Mouse (Mus musculus) frontal cortex, postnatal 25 days (tissue): ENCODE results near the gene Ubr2.

Experiments
- DNase-seq, 2 experiments: peaks; one replicate each; pipeline ENCODE4 v3.0.0; 2022; ENCODE audit warnings: low spot score in 2 of 2

Ubr2 gene

GRCm38 (mm10) chr17:47003305-47003704, 7.1 kb downstream of the Ubr2 start:
- DNase-seq, result no peak

GRCm38 (mm10) chr17:47002401-47002800, 8.0 kb downstream of the Ubr2 start:
- DNase-seq, result no peak

DNA sequence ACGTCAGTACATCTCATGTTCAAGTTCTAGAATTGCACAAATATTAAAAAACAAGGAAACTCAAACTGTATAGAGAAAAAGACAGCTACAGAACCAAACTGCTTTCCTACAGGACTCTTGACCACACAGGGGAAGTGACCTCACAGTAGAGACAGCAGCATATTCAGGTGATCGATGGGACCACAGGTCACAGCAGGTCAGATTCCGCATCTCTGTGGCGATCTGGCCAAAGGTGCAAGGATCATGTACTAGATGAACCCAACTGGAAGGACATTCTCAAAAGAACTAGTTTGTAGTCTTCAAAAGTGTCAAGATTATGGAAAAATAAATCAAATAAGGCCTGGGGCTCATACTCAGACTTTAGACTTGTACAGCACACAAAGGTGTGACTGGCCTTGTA, 11.5 kb downstream of the Ubr2 start:
- DNase-seq, result no peak

DNA sequence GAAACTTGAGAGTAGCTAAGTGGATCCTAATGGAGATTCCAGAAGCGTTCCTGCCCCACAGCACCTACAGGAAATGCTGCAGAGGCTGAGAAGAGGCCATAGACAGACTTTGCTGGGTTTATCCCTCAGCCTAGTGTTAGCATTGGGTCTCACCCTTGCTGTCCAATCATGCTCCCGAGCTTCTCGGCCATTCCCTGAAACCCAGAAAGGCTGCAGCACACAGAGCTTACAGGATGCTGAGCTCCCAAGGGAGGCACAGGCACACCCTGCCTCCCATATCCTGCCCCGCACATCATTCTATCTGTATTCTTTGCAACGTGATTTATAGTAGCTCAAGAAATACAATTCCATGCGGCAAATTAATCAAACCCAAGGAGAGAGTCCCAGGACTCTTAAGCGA, 13.9 kb downstream of the Ubr2 start:
- DNase-seq, result no peak

DNA sequence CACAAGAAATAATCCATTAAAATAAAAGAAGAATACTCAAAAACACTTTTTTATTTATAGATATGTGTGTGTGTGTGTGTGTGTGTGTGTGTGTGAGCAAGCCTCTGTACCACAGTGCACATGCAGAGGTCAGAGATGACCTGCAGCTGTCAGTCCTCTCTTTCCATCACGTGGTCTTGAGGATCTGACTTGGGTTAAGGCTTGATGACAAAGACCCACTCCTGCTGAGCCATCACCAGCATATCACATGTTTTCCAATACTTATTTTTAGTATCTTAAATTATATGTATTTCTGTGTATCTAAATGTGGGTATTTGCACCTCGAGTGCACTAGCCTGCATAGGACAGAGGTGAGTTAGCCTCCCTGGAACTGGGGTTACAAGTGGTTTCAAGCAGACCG, 14.7 kb downstream of the Ubr2 start:
- no peak for DNase-seq

- DNase-seq, result no peak
Observed at GRCm38 (mm10) chr17:46994641-46995398, 15.5 kb downstream of the Ubr2 start.

DNA sequence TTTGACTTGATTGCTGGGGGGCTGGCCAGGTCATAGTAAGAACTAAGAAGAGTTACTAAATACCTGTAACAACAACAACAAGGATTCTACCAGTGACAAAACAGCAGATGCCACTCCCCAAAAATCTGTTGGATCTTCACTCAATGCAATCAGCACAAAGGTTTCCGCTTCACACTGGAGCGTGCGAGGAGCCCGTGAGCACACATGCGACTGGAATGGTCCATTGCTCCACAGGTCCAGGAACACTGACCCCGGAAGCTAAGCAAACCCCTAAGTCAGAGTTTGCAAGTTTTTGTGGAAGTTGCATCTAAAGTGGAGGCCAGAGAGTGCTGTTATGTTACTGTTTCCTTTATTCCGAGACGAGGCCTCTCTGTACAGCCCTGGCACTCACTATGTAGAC, 16.7 kb downstream of the Ubr2 start:
- no peak for DNase-seq

DNA sequence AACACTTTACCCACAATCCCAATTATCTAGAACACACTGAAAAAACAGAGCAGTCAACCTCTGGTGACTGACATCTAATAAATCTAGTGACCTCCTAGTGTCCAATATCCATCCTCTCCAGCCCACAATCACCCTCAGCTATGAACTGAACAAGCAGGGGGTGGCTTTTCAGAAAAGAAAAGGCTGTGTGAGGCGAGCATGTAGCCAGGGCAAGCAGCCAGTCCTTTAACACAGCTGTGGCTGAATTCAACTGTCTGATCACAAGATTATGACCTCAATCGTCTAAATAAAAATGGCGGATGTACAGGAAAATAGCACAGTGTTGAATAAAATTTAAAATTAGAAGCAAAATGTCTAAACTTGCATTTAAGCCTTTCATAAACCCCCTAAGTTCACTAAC, 22.7 kb downstream of the Ubr2 start:
- DNase-seq, result no peak

DNA sequence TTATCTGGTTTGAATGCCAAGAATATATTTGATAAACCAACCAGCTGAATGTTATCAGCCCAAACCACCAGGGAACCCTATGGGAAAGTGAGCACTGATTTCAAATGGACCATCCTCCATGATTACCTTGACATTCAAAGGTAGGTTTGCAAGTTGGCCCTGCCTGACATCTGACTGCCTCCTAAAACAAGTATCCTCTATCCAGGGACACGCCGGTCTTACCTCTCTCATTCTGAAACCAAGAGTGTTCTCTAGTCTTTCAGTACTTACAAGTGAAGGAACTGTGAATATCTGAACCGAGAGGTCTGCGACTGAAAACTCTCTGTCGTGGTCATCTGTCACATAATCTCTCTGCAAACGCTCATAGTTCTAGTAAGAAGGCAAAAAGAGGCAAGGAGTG, 30.3 kb downstream of the Ubr2 start:
- DNase-seq, result no peak

DNA sequence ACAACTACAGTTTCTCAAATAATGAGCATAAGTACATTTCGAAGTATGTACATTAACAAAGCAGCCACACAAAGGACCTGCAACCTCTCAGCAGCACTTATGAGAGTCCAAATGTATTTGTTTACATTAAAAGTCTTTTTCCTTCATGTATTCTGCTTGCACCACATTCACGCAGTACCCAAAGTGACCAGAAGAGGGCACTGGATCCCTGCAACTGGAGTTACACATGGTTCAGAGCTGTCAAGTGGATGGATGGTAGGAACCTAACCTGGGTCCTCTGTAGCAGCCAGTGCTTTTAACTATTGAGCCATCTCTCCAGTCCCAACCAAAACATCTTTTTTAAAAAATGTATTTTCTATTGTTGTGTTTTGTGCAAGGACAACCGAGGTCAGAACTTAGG, 35.2 kb downstream of the Ubr2 start:
- DNase-seq, result peak in 1 of 2 experiments; percentile 32

- DNase-seq, result no peak
Observed at GRCm38 (mm10) chr17:46972603-46973002, 37.8 kb downstream of the Ubr2 start.

GRCm38 (mm10) chr17:46966892-46967291, 43.5 kb downstream of the Ubr2 start:
- no peak for DNase-seq

DNA sequence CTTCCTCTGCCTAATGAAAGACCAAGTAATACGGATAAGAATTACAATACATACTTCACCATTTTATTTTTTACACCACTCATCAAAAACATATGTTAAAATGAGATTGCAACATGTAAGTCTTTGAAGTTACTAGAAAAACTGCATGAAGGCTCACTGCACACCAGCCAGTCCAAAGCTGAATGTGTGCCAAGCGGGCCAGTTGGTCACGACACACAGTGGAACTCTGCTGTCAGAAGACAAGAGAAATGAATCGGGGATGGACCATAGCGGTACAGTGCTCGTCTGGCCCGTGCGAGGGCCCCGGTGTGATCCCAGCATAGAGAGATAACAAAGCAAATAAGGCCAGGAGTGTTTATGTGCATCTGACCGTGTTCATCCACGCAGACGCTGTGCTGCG, 47.2 kb downstream of the Ubr2 start:
- DNase-seq, result no peak

- no peak for DNase-seq
Observed at GRCm38 (mm10) chr17:46962153-46962552, 48.2 kb downstream of the Ubr2 start.

DNA sequence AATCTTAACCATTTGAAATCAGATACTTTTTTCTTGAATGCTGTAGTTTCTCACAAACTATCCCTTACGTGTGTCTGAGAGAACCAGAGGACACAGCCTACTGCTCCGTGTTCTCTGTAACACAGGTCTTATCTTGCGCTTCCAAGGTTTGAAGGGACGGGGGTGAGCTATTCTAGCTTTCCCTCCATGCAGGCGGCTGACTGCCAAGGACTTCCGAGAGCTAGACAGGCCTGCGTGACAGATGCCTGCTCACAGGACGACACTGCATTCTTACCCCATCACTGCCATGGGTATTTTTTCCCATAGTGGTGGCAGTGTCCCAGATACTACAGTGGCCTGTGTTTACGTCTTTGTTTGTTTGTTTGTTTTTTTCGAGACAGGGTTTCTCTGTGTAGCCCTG, 50.1 kb downstream of the Ubr2 start:
- DNase-seq, result no peak

DNA sequence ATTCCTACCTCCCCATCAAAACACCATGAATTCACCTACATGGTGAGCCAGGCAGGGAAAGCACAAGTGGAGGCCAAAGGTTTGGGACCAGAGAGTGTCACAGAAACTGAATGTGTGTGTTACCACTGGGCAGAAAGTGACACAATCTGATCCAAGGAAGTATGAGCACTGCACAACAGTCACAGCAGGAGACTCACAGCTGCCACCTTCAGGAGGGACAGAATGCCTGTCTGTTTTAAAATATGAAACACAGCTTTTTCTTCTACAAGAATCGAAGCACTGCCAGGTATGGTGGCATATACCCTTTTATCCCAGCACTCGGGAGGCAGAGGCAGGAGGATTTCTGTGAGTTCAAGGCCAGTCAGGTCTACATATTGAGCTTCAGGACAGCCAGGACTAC, 52.3 kb downstream of the Ubr2 start:
- DNase-seq, result no peak

DNA sequence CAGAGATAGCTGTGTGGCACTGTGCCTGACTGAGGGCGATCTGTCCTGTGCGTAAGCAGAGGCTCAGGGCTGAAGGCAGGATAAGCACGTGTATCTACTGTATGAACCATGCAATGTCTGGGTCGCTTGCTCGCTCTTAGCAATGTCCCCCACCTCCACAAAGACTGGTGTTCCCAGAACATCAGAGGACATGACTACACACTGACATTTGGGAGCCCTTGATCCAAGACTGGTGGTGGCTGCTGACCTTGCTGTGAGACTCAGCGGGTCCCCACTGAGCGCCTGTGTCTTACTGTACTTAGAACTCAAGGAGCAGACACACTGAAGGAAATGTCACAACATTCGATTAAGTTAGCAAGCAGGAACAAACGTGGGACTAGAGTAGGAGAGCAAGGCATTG, 64.1 kb downstream of the Ubr2 start:
- DNase-seq, result no peak

GRCm38 (mm10) chr17:46942421-46942820, 67.9 kb downstream of the Ubr2 start:
- DNase-seq, result no peak

DNA sequence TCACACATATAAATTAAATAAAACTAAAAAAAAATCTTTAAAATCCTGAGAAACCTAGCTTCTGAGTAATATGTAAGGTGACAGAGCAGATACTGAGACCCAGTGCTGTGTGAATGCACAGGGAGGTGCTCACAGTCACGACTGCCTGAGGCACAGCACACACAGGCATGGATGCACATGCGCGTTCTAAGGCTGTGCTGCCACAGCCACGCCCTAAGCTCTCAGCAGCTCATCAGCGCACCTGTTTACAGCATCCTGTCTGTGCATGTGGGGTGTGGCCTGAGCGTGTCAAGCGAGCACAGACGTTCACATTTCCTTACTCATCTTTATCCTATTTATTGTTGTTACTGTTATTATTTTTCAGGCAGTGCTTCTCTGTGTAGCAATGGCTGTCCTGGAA, 69.9 kb downstream of the Ubr2 start:
- DNase-seq, result no peak

- DNase-seq, result peak; percentile 38 to 52
Observed at GRCm38 (mm10) chr17:46933557-46934348, 76.6 kb downstream of the Ubr2 start.

- DNase-seq, result no peak
Observed at GRCm38 (mm10) chr17:46932961-46933360, 77.4 kb downstream of the Ubr2 start.

DNA sequence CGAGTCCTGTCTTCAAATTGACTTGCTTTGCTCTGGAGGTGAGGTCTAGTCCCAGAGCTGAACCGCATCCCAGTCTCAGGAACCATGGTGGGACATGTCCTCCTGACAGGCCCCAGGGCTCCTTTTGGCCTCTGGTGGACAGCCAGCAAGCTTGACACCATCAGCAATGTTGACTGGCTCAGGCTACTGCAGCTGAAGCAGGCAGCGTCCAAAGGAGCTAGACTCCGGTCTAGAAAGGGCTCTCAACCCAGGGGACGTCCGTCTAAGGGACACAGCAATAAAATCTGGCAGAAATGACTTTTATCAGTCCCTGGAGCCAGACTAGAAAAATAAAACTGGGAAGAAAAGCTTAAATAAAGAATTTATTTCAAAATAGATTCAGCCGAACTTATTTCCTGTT, 80.5 kb downstream of the Ubr2 start:
- no peak for DNase-seq

DNA sequence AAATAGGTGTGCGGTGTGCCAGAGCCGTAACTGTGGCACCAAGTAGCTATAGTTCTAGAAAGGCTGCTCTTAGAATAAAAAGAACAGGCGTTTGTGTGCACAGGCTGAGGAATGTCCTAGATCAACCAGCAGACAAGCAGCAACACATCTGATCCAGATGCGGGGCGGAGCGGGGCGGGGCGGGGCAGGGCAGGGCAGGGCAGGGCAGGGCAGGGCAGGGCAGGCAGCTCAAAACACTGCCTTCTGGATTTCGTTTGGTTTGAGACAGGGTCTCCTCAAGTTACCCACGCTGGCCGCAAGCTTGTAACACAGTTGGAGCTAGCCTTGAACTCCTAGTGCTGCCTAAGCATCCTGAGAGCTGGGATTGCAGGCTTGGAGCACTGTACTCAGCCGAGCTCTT, 81.1 kb downstream of the Ubr2 start:
- no peak for DNase-seq
